Mouse (Mus musculus): Measurements from ENCODE around the gene U2af1. TPM values are rescaled to one million over a fixed set of nuclear protein-coding genes. Genes with fewer than 3 reads are reported as not detected.
A peak's percentile ranks its signal among the peaks of the same experiment; 100 is the strongest.
"Not testable (repeated sequence)": the region's sequence is repeated elsewhere in the genome, so short reads cannot be mapped to it uniquely, and the experiment has no call there.

The U2af1 gene
- 42.5 and 54.9 TPM in 2 replicates for total RNA-seq (2015; ENCODE audit: low replicate concordance)
- total RNA-seq (2017; ENCODE audit: low replicate concordance): 122 and 151 TPM in 2 replicates

GRCm38 (mm10) chr17:31658468-31659185, at the start of gene U2af1:
U2af1 (minus strand) TSS chr17:31658892.
- peak; percentile 99 for ATAC-seq (replicated peaks; ENCODE audit: low FRiP score, poor library complexity, severe bottlenecking)

GRCm38 (mm10) chr17:31705271-31706020, 46.8 kb upstream of the U2af1 start:
- ATAC-seq (replicated peaks; ENCODE audit: low FRiP score, poor library complexity, severe bottlenecking): no peak

- ATAC-seq (replicated peaks; ENCODE audit: low FRiP score, poor library complexity, severe bottlenecking): no peak
These were observed 44.7 kb upstream of the U2af1 start for GRCm38 (mm10) chr17:31703276-31703980.

GRCm38 (mm10) chr17:31698347-31698746, 39.7 kb upstream of the U2af1 start:
- ATAC-seq (replicated peaks; ENCODE audit: low FRiP score, poor library complexity, severe bottlenecking): no peak

GRCm38 (mm10) chr17:31695356-31695755, 36.7 kb upstream of the U2af1 start:
- ATAC-seq (replicated peaks; ENCODE audit: low FRiP score, poor library complexity, severe bottlenecking): not testable (repeated sequence)

GRCm38 (mm10) chr17:31694949-31695348, 36.3 kb upstream of the U2af1 start:
- no peak for ATAC-seq (replicated peaks; ENCODE audit: low FRiP score, poor library complexity, severe bottlenecking)

GRCm38 (mm10) chr17:31694023-31694376, 35.3 kb upstream of the U2af1 start:
- ATAC-seq (replicated peaks; ENCODE audit: low FRiP score, poor library complexity, severe bottlenecking): no peak

- no peak for ATAC-seq (replicated peaks; ENCODE audit: low FRiP score, poor library complexity, severe bottlenecking)
These were observed 34.8 kb upstream of the U2af1 start for GRCm38 (mm10) chr17:31693330-31694022.

- no peak for ATAC-seq (replicated peaks; ENCODE audit: low FRiP score, poor library complexity, severe bottlenecking)
These were observed 34.2 kb upstream of the U2af1 start for GRCm38 (mm10) chr17:31692918-31693317.

GRCm38 (mm10) chr17:31689606-31690005, 30.9 kb upstream of the U2af1 start:
- no peak for ATAC-seq (replicated peaks; ENCODE audit: low FRiP score, poor library complexity, severe bottlenecking)

- ATAC-seq (replicated peaks; ENCODE audit: low FRiP score, poor library complexity, severe bottlenecking): no peak
These were observed 29.4 kb upstream of the U2af1 start for GRCm38 (mm10) chr17:31688112-31688511.

- ATAC-seq (replicated peaks; ENCODE audit: low FRiP score, poor library complexity, severe bottlenecking): no peak
These were observed 27.5 kb upstream of the U2af1 start for GRCm38 (mm10) chr17:31686225-31686564.

GRCm38 (mm10) chr17:31685514-31686224, 27.0 kb upstream of the U2af1 start:
- ATAC-seq (replicated peaks; ENCODE audit: low FRiP score, poor library complexity, severe bottlenecking): peak; percentile 80

GRCm38 (mm10) chr17:31680450-31680849, 21.8 kb upstream of the U2af1 start:
- ATAC-seq (replicated peaks; ENCODE audit: low FRiP score, poor library complexity, severe bottlenecking): no peak

- ATAC-seq (replicated peaks; ENCODE audit: low FRiP score, poor library complexity, severe bottlenecking): no peak
These were observed 18.8 kb upstream of the U2af1 start, which contains the start of gene Cryaa for GRCm38 (mm10) chr17:31677507-31677906. Cryaa (plus strand) TSS chr17:31677807.

- no peak for ATAC-seq (replicated peaks; ENCODE audit: low FRiP score, poor library complexity, severe bottlenecking)
These were observed 15.7 kb upstream of the U2af1 start for GRCm38 (mm10) chr17:31674426-31674825.

- ATAC-seq (replicated peaks; ENCODE audit: low FRiP score, poor library complexity, severe bottlenecking): no peak
These were observed 13.6 kb upstream of the U2af1 start for GRCm38 (mm10) chr17:31672279-31672678.

GRCm38 (mm10) chr17:31671698-31672097, 13.0 kb upstream of the U2af1 start:
- no peak for ATAC-seq (replicated peaks; ENCODE audit: low FRiP score, poor library complexity, severe bottlenecking)

GRCm38 (mm10) chr17:31670163-31670562, 11.5 kb upstream of the U2af1 start:
- no peak for ATAC-seq (replicated peaks; ENCODE audit: low FRiP score, poor library complexity, severe bottlenecking)

Data from erythroid progenitor cell, adult 5-6 weeks (primary cell).